Mouse (Mus musculus): ENCODE results near the gene A530032D15Rik. TPM values are rescaled to one million over a fixed set of nuclear protein-coding genes. Genes with fewer than 3 reads are reported as not detected.
"Not testable (repeated sequence)": the region's sequence is repeated elsewhere in the genome, so short reads cannot be mapped to it uniquely, and the experiment has no call there.

Gene A530032D15Rik
- polyA plus RNA-seq, 1 experiment from 2014 or later = not detected

- H3K27ac ChIP-seq; H3K4me2 ChIP-seq; DNase-seq; H3K36me3 ChIP-seq; H3K4me3 ChIP-seq (replicated peaks); H3K9ac ChIP-seq; H3K27me3 ChIP-seq; ATAC-seq (ENCODE audit: low read depth); H3K4me1 ChIP-seq (replicated peaks); H3K9me3 ChIP-seq (replicated peaks): not testable (repeated sequence)
- 53% methylated on average over 3 of the region's 4 CpGs for WGBS (ENCODE audit: insufficient replicate concordance)
These were observed 75.3 kb downstream of the A530032D15Rik start for GRCm38 (mm10) chr1:85034394-85034793.

- not testable (repeated sequence) for ATAC-seq (ENCODE audit: low read depth)
- 85% methylated on average over 5 of the region's 6 CpGs for WGBS (ENCODE audit: insufficient replicate concordance)
These were observed 76.0 kb downstream of the A530032D15Rik start for GRCm38 (mm10) chr1:85033616-85034015.

More at GRCm38 (mm10) chr1:85033616-85034015, 76.0 kb downstream of the A530032D15Rik start:
- H3K27ac ChIP-seq; H3K27me3 ChIP-seq; H3K9ac ChIP-seq; H3K4me3 ChIP-seq (replicated peaks); H3K4me1 ChIP-seq (replicated peaks); H3K4me2 ChIP-seq; DNase-seq; H3K9me3 ChIP-seq (replicated peaks); H3K36me3 ChIP-seq: not testable (repeated sequence)

Other genes with a start within 250 kb of the A530032D15Rik start
- gene Slc16a14, start 174.7 kb downstream of the A530032D15Rik start, polyA plus RNA-seq (2015; fragmentation: Nextera tagmentation; extraction: Ambion mirVana) = 0.02 and 0.12 TPM in 2 replicates
- not detected in 2 replicates for gene Gm10553, start 9.7 kb downstream of the A530032D15Rik start, polyA plus RNA-seq (2015; fragmentation: Nextera tagmentation; extraction: Ambion mirVana)
- gene C130026I21Rik, start 160.7 kb upstream of the A530032D15Rik start, polyA plus RNA-seq (2015; fragmentation: Nextera tagmentation; extraction: Ambion mirVana) = 0.24 TPM in 1 of 2 replicates, not detected in the other

All from liver, embryonic 13.5 days (tissue).